Mouse (Mus musculus) hindbrain, embryonic 14.5 days (tissue): ENCODE measurements around the gene Slc7a6. TPM values are rescaled to one million over a fixed set of nuclear protein-coding genes. Genes with fewer than 3 reads are reported as not detected.

Experiments used
- ATAC-seq: fragments of 200-750 bp; cut with Nextera tagmentation; 2 replicates; pipeline ENCODE4 v1.8.0; 2017; ENCODE audit warnings: moderate number of reproducible peaks, mild to moderate bottlenecking, moderate TSS enrichment, moderate library complexity; ENCODE audit not compliant: low FRiP score
- DNase-seq: peaks from one replicate; pipeline ENCODE4 v3.0.0-alpha.2; 2015; ENCODE audit warnings: low spot score
- H3K27ac ChIP-seq: fragments of 300-500 bp; sonication (generic); 2 replicates; pipeline ENCODE4 v1.5.1; 2014; ENCODE audit warnings: mild to moderate bottlenecking, moderate library complexity
- H3K27me3 ChIP-seq: fragments of 300-500 bp; sonication (generic); 2 replicates; pipeline ENCODE4 v1.6.1; 2014; ENCODE audit warnings: mild to moderate bottlenecking, low read length, mixed read lengths; ENCODE audit not compliant: control insufficient read depth, insufficient read depth
- H3K36me3 ChIP-seq: fragments of 300-500 bp; sonication (generic); replicated peaks from 2 replicates; pipeline ENCODE4 v1.6.1; 2014; ENCODE audit not compliant: control insufficient read depth, insufficient read depth
- H3K4me1 ChIP-seq: fragments of 300-500 bp; sonication (generic); replicated peaks from 2 replicates; pipeline ENCODE4 v1.6.1; 2014; ENCODE audit warnings: antibody characterized with exemption, low read length, mixed read lengths; ENCODE audit not compliant: control insufficient read depth, insufficient read depth
- H3K4me2 ChIP-seq: fragments of 300-500 bp; sonication (generic); replicated peaks from 2 replicates; pipeline ENCODE4 v1.6.1; 2014; ENCODE audit warnings: mild to moderate bottlenecking, moderate library complexity
- H3K4me3 ChIP-seq: fragments of 300-500 bp; sonication (generic); replicated peaks from 2 replicates; pipeline ENCODE4 v1.5.1; 2014; ENCODE audit warnings: mild to moderate bottlenecking, low read length
- H3K9ac ChIP-seq: fragments of 300-500 bp; sonication (generic); 2 replicates; pipeline ENCODE4 v1.6.1; 2014
- H3K9me3 ChIP-seq: fragments of 300-500 bp; sonication (generic); 2 replicates; pipeline ENCODE4 v1.6.1; 2016; ENCODE audit warnings: low read length; ENCODE audit not compliant: control insufficient read depth
- WGBS: fragments of 180-500 bp; shearing (Covaris S2); extraction: QIAGEN DNeasy Blood & Tissue Kit; methylation state at CpG from one replicate; pipeline ENCODE4 v1.1.7; 2014; 5-methylcytosine and 5-hydroxymethylcytosine counted together
- polyA plus RNA-seq: library from polyadenylated mRNA; unstranded; fragments of >200 nt; fragmentation: Nextera tagmentation; extraction: Ambion mirVana; gene quantifications from 2 replicates; pipeline ENCODE4 v1.2.1, GENCODE M21; 2014

The Slc7a6 gene
- polyA plus RNA-seq, 1 experiment from 2014 or later: 67.3 TPM

DNA sequence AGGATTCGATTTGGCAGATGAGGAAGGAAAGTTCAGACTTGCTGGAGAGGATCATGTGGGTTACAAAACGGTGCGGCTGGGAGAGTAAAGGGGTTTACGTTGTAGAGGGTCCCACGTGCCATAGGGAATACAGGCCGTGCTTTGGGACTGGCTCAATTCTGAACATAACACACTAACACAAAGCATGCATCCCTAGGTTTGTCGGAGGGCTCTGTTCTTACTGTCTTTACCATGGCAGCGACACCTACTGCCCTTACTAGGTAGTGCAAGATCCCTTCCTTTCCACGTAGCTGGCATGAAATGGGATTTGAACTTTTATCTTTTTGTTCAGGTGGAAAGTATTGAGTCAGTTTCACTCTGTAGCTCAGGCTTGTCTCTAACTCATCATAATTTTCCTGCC lies 57.9 kb downstream of the Slc7a6 start:
- WGBS: 46% methylated on average over 9 of the region's 9 CpGs
- H3K4me1 ChIP-seq: no peaks in the 10 kb centered on the region
- ATAC-seq (no peak), DNase-seq (peak; percentile 77)
- peaks cover 84% of the 10 kb centered on the region for H3K36me3 ChIP-seq
- H3K9me3 ChIP-seq: no peaks in the 10 kb centered on the region
- H3K9ac ChIP-seq: no peak overlapping the region
- H3K4me3 ChIP-seq: no peak overlapping the region
- H3K4me2 ChIP-seq: no peak overlapping the region
- no peaks in the 10 kb centered on the region for H3K27me3 ChIP-seq
- no peak overlapping the region for H3K27ac ChIP-seq

DNA sequence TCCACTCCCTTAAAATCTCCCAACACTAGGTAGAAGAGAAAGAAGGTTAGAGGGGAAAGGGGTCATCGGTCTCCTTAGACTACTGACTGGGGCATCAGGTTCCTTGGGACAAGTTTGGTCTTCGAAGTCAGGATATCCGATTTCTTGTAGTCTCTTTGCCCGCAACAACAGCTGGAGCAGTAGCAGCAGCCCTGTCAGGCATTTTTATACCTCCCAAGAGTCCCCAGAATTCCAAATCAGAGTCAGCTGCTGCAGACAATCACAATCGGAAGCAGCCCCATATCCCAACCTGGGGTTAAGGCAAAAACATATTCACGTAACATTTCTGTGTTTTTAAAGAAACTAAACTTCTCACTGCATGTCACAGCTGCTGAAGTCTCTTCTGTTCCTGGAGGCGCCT lies 62.9 kb downstream of the Slc7a6 start:
- Histone ChIP-seq H3K9me3 (no peaks in the 10 kb centered on the region), H3K4me1 (no peaks in the 10 kb centered on the region), H3K4me3 (no peak overlapping the region), H3K4me2 (no peak overlapping the region), H3K27ac (no peak overlapping the region), H3K27me3 (no peaks in the 10 kb centered on the region), H3K36me3 (peaks cover 75% of the 10 kb centered on the region), H3K9ac (no peak overlapping the region)
- ATAC-seq: no peak
- DNase-seq: no peak
- WGBS: 92% methylated on average over 7 of the region's 7 CpGs

DNA sequence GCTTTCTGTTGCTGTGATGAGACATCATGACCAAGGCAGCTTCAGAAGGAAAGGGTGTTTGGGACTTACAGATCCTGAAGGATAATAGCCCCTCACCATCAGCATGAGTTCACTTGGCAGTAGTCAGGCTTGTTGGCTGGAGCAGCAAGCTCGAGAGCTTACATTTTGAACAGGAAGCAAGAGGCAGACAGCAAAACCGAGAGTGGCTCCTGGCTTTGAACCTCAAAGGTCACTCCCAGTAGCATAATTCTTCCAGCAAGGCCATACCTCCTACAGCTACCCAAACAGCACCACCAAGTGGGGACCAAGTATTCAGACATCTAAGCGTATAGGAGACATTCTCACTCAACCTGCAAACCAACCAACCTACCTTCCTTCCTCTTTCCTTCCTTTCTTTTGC lies 64.1 kb downstream of the Slc7a6 start:
- peaks cover 74% of the 10 kb centered on the region for H3K36me3 ChIP-seq
- WGBS: 86% methylated on average over 3 of the region's 3 CpGs

DNA sequence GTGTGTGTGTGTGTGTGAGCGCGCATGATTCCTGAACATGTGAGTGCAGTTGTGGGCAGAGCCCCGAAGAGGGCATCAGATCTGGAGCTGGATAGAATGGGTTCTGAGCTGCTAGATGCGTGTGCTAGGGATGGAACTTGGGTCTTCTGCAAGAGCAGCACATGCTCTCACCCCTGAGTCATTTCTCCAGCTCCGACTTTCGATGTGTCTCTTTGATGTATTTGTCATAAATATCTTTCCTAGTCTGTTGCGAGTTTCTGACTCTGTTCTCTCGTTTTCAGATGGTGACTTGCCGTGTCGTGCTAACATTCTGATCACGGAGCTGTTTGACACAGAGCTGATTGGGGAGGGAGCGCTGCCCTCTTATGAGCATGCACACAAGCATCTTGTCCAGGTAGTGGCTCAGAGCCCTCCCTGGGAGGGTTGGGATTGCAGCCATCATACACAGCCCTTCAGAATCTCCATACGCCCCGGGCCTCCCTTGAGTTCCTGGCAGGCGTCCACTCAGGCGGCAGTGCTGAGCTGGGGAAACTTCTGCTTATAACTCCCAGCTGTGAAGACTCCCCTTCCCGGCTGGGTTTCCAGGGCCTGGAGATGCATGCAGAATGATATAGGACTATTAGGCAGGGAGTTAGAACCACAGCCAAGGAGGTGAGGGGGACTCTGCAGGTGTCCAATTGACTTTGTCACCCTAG lies 66.1 kb downstream of the Slc7a6 start:
- Histone ChIP-seq H3K4me1 (no peaks in the 10 kb centered on the region), H3K4me2 (no peak overlapping the region), H3K27ac (no peak overlapping the region), H3K36me3 (peaks cover 70% of the 10 kb centered on the region), H3K27me3 (no peaks in the 10 kb centered on the region), H3K9ac (no peak overlapping the region), H3K9me3 (no peaks in the 10 kb centered on the region), H3K4me3 (no peak overlapping the region)
- 92% methylated on average over 17 of the region's 17 CpGs for WGBS
- no peak for ATAC-seq
- no peak for DNase-seq

More for the DNA sequence above, 64.1 kb downstream of the Slc7a6 start:
- Histone ChIP-seq H3K4me3 (no peak overlapping the region), H3K4me2 (no peak overlapping the region), H3K9ac (no peak overlapping the region), H3K27me3 (no peaks in the 10 kb centered on the region), H3K27ac (no peak overlapping the region), H3K4me1 (no peaks in the 10 kb centered on the region), H3K9me3 (no peaks in the 10 kb centered on the region)
- no peak for DNase-seq
- no peak for ATAC-seq

DNA sequence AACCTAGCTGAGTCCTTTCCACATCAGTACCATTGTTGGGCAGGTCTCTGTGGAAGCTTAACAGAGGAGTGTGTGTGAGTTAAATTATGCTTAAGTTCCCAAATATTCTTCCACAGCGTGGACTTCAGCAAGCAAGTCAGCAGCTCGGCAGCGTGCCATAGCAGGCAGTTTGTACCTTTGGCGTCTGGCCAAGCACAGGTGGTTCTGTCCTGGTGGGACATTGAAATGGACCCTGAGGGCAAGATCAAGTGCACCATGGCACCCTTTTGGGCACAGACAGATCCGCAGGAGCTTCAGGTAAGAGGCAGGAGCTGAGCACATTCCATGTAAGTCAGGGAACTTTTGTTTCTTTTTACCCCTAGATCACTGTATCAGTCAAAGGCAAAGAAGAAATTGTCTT lies 68.4 kb downstream of the Slc7a6 start:
- DNase-seq (no peak), ATAC-seq (no peak)
- 87% methylated on average over 5 of the region's 5 CpGs for whole genome bisulfite sequencing
- Histone ChIP-seq H3K27me3 (no peaks in the 10 kb centered on the region), H3K4me3 (no peak overlapping the region), H3K4me2 (no peak overlapping the region), H3K9ac (no peak overlapping the region), H3K9me3 (no peaks in the 10 kb centered on the region), H3K27ac (no peak overlapping the region), H3K4me1 (no peaks in the 10 kb centered on the region), H3K36me3 (peaks cover 80% of the 10 kb centered on the region)

Other genes starting within 250 kb of the Slc7a6 start
- gene Ctrl, start 235.0 kb upstream of the Slc7a6 start, polyA plus RNA-seq: 2.9 and 3.2 TPM in 2 replicates
- gene Psmb10, start 230.4 kb upstream of the Slc7a6 start, polyA plus RNA-seq: 70.1 and 79.8 TPM in 2 replicates
- 3.2 and 3.3 TPM in 2 replicates for gene Lcat, start 225.5 kb upstream of the Slc7a6 start, polyA plus RNA-seq
- gene Slc12a4, start 202.8 kb upstream of the Slc7a6 start, polyA plus RNA-seq: 9.3 and 9.4 TPM in 2 replicates
- not detected in 2 replicates for gene Dpep3, start 189.4 kb upstream of the Slc7a6 start, polyA plus RNA-seq
- 21.3 and 22.4 TPM in 2 replicates for gene Dus2, start 177.5 kb upstream of the Slc7a6 start, polyA plus RNA-seq
- gene Dpep2nb, start 162.9 kb upstream of the Slc7a6 start, polyA plus RNA-seq: not detected in 2 replicates
- 20.3 and 22.1 TPM in 2 replicates for gene Ddx28, start 157.0 kb upstream of the Slc7a6 start, polyA plus RNA-seq
- gene Nfatc3, start 110.0 kb upstream of the Slc7a6 start, polyA plus RNA-seq: 2.5 and 2.6 TPM in 2 replicates
- 0.19 TPM in 1 of 2 replicates, not detected in the other for gene Esrp2, start 31.9 kb upstream of the Slc7a6 start, polyA plus RNA-seq
- 7.9 and 9.1 TPM in 2 replicates for gene Pla2g15, start 18.5 kb upstream of the Slc7a6 start, polyA plus RNA-seq
- 29.2 and 30.2 TPM in 2 replicates for gene Slc7a6os, start 42.1 kb downstream of the Slc7a6 start, polyA plus RNA-seq
- gene Prmt7, start 42.1 kb downstream of the Slc7a6 start, polyA plus RNA-seq: 57.4 and 61.9 TPM in 2 replicates
- gene Smpd3, start 169.1 kb downstream of the Slc7a6 start, polyA plus RNA-seq: 46.7 and 47.1 TPM in 2 replicates
- 40.3 and 41.7 TPM in 2 replicates for gene Zfp90, start 246.5 kb downstream of the Slc7a6 start, polyA plus RNA-seq